Mouse (Mus musculus) testis, adult 2 months (tissue): ENCODE results near the gene 1110051M20Rik.

Experiments
- CTCF ChIP-seq: fragments of 200-500 bp; IDR thresholded peaks from 2 replicates; pipeline ENCODE4 v1.5.1; 2012; ENCODE audit warnings: low read depth, mild to moderate bottlenecking, inconsistent platforms, low read length, moderate library complexity; ENCODE audit not compliant: control insufficient read depth, insufficient read depth, insufficient replicate concordance
- POLR2A ChIP-seq: fragments of 200-500 bp; IDR thresholded peaks from 2 replicates; pipeline ENCODE4 v1.6.1; 2012; ENCODE audit warnings: low read depth, mild to moderate bottlenecking, inconsistent platforms, low read length, moderate library complexity; ENCODE audit not compliant: control insufficient read depth

DNA sequence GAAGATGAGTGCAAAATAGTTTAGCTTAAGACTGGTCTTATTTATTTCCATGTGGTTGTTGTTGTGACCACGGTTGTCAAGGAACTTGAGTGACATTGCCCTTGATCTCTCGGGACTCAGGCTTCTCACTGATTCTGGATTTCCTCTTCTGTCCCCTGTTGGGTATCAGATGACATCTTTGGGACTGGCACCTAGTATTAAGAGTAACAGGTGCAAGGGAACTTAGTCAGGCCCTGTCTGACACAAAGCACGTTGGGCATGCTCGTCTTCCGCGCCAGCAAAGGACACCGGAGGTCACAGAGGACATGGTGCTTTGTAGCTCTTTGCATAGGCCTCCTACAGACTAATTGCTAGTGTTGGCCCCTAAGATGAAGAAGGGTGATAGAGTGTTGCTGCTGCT lies 16.3 kb upstream of the 1110051M20Rik start:
- TF ChIP-seq CTCF, result no peak
- no peak for TF ChIP-seq POLR2A
